18 mouse cellular contexts compared by ENCODE assay signal in genomic region chr1:170732596-170732890, GRCm38 (mm10).
DNase-seq lines count a peak whose midpoint lies in the region; ATAC-seq and TF ChIP-seq lines count a peak whose summit lies in the region.
"Had no signal": no experiment of that assay in that cellular context is flagged by ENCODE, and none has a peak within 500 bp of the region (broad histone marks: within the 10 kb centered on the region; RNA-seq: fewer than 3 reads in every experiment).

No protein-coding gene starts in this region.

- WGBS in limb, embryonic 14.5 days: 30% methylated on average over 2 of the region's 2 CpGs

- TF ChIP-seq CTCF in left cerebral cortex, adult 2 months (IDR thresholded peaks at IDR 0.05): no peak
- no peak for TF ChIP-seq CTCF in embryonic fibroblast, embryonic 13.5 days (IDR thresholded peaks at IDR 0.05; ENCODE audit: borderline replicate concordance, insufficient read depth, low read length)

- H3K27ac ChIP-seq in left cerebral cortex, adult 2 months: peak overlapping the region; percentile 80
- H3K27ac ChIP-seq in embryonic fibroblast, embryonic 13.5 days (ENCODE audit: insufficient read depth, low read length): peak overlapping the region; percentile 94
- 0 out of 2 replicates have a peak overlapping the region, but pooled peaks have one; percentile 39 for H3K27ac ChIP-seq in limb, embryonic 14.5 days (replicated peaks; ENCODE audit: low read depth, low read length)
- H3K27ac ChIP-seq: embryonic facial prominence, embryonic 15.5 days; forebrain, embryonic 15.5 days; heart, adult 2 months had no signal

- no peaks in the 10 kb centered on the region for H3K36me3 ChIP-seq in limb, embryonic 14.5 days (ENCODE audit: control insufficient read depth, insufficient read depth, low read length)
- H3K36me3 ChIP-seq: embryonic facial prominence, embryonic 15.5 days; forebrain, embryonic 15.5 days had no signal

- no peak overlapping the region for H3K4me2 ChIP-seq in limb, embryonic 14.5 days (replicated peaks; ENCODE audit: low read depth, low read length, severe bottlenecking)
- H3K4me2 ChIP-seq: embryonic facial prominence, embryonic 15.5 days; forebrain, embryonic 15.5 days; heart, embryonic 11.5 days had no signal

- ATAC-seq in limb, embryonic 14.5 days (ENCODE audit: low FRiP score, low read depth): no peak
- ATAC-seq: forebrain, embryonic 15.5 days; hindbrain, embryonic 16.5 days had no signal

- intact Hi-C loops in left cerebral cortex, adult 2 months (cut with DNase I): no loop called here

- H3K27me3 ChIP-seq in limb, embryonic 14.5 days (ENCODE audit: control insufficient read depth, insufficient read depth, low read length): no peaks in the 10 kb centered on the region
- H3K27me3 ChIP-seq: embryonic facial prominence, embryonic 15.5 days; forebrain, embryonic 15.5 days had no signal

- peaks cover 19% of the 10 kb centered on the region for H3K4me1 ChIP-seq in embryonic fibroblast, embryonic 13.5 days (ENCODE audit: control insufficient read depth, insufficient read depth, low read length)
- peaks cover 9% of the 10 kb centered on the region for H3K4me1 ChIP-seq in limb, embryonic 14.5 days (ENCODE audit: control insufficient read depth, insufficient read depth, low read length)
- H3K4me1 ChIP-seq: embryonic facial prominence, embryonic 15.5 days; forebrain, embryonic 15.5 days had no signal

- TF ChIP-seq POLR2A in embryonic fibroblast, embryonic 13.5 days (IDR thresholded peaks at IDR 0.05; ENCODE audit: low read depth, low read length): no peak
- TF ChIP-seq POLR2A in limb, embryonic 14.5 days (IDR thresholded peaks at IDR 0.05; ENCODE audit: borderline replicate concordance, extremely low read depth, insufficient read depth, insufficient read length): no peak

- no peak overlapping the region for H3K9ac ChIP-seq in limb, embryonic 14.5 days (ENCODE audit: low read depth, low read length, severe bottlenecking)
- H3K9ac ChIP-seq: embryonic facial prominence, embryonic 15.5 days; forebrain, embryonic 15.5 days had no signal

- H3K4me3 ChIP-seq in left cerebral cortex, adult 2 months: no peak overlapping the region
- no peak overlapping the region for H3K4me3 ChIP-seq in embryonic fibroblast, embryonic 13.5 days (ENCODE audit: insufficient read depth, low read length)
- no peak overlapping the region for H3K4me3 ChIP-seq in limb, embryonic 14.5 days (replicated peaks; ENCODE audit: low read length)
- H3K4me3 ChIP-seq: embryonic facial prominence, embryonic 15.5 days; forebrain, embryonic 15.5 days; heart, adult 2 months had no signal

- H3K9me3 ChIP-seq in limb, embryonic 14.5 days (ENCODE audit: control insufficient read depth, low read length): no peaks in the 10 kb centered on the region
- H3K9me3 ChIP-seq: embryonic facial prominence, embryonic 15.5 days; forebrain, embryonic 15.5 days had no signal

- no peak for DNase-seq in left cerebral cortex, adult 2 months (ENCODE audit: extremely low spot score in 1 of 2, low spot score in 2 of 2)
- no peak for DNase-seq in left cerebral cortex, adult 11 months (ENCODE audit: low spot score)
- peak; percentile 23 for DNase-seq in limb, embryonic 14.5 days (ENCODE audit: low spot score)
- no peak for DNase-seq in cerebellum, adult 9-10 months
- no peak for DNase-seq in right cerebral cortex, postnatal 14 days
- DNase-seq: adrenal gland, adult 8-10 months; adrenal gland, postnatal 36 days; cerebellum, adult 2 months; cerebellum, postnatal 14 days; embryo, embryonic 11 days; gastrocnemius, postnatal 14 days; heart, adult 2 months; heart, postnatal 36 days had no signal

Comparison
In these comparisons a context has a peak if more than half of its experiments do, and no peak if none do; other contexts are left out.
1. H3K27ac ChIP-seq: peak in every context shown above with its lines; median percentile 94 in embryonic fibroblast, embryonic 13.5 days; 80 in left cerebral cortex, adult 2 months; 39 in limb, embryonic 14.5 days.